8 mouse cellular contexts compared by ENCODE assay signal in the genomic region with DNA sequence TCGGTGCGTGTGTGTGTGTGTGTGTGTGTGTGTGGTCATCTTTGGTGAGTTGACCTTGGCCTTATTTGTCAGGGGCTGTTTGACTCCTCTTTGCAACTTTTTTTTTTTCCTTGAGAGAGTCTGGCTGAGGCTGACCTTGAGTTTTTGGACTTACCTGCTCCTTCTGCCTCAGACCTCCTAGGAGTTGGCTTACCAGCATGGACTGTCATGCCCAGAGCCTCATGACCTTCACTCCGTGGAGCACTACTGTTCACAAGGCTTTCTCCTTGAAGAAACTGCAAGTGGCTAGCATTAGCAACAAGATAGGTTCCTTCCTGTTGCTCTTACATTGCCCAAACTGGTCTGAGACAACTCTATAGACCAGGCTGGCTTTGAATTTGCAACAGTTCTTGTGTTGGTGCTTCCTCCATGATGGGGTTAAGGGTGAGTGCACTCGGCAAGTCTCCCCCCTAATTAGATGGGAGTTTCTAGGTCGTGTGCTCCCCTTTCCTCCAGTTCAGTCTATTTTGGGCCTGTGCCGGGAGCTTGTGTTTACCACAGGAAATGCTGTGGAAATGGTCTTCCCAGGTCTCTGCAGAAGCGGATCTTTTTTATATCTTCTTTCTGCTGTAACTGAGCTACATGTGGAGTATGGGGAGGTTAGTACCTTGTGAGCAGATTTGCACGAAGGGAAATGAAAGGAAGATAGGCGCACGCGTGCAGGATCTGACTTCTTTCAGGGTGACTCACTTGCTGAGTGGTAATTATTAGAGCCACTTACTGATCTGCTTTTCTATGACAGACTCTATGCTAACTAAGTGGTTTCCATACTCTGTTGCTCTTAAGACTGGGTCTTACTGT. TPM values are rescaled to one million over a fixed set of nuclear protein-coding genes. Genes with fewer than 3 reads are reported as not detected.
DNase-seq lines count a peak whose midpoint lies in the region; ATAC-seq lines count a peak whose summit lies in the region.

No protein-coding gene starts in this region.

- H3K27ac ChIP-seq in heart, embryonic 11.5 days (ENCODE audit: low read depth, low read length) = peak overlapping the region; percentile 47; the same call in 1 of the 2 replicates
- peak overlapping the region; percentile 70 for H3K27ac ChIP-seq in liver, embryonic 12.5 days
- H3K27ac ChIP-seq in forebrain, embryonic 12.5 days = no peak overlapping the region

- no peak overlapping the region for H3K9ac ChIP-seq in heart, embryonic 11.5 days (ENCODE audit: low read depth, low read length)
- no peak overlapping the region for H3K9ac ChIP-seq in liver, embryonic 12.5 days
- no peak overlapping the region for H3K9ac ChIP-seq in forebrain, embryonic 12.5 days

- H3K9me3 ChIP-seq in heart, embryonic 11.5 days (replicated peaks; ENCODE audit: control insufficient read depth, low read length) = no peaks in the 10 kb centered on the region
- H3K9me3 ChIP-seq in liver, embryonic 12.5 days (replicated peaks) = no peaks in the 10 kb centered on the region
- no peaks in the 10 kb centered on the region for H3K9me3 ChIP-seq in forebrain, embryonic 12.5 days

- H3K27me3 ChIP-seq in heart, embryonic 11.5 days (ENCODE audit: control insufficient read depth, insufficient read depth, low read length) = no peaks in the 10 kb centered on the region
- H3K27me3 ChIP-seq in liver, embryonic 12.5 days (replicated peaks) = no peaks in the 10 kb centered on the region
- H3K27me3 ChIP-seq in forebrain, embryonic 12.5 days = no peaks in the 10 kb centered on the region

- H3K36me3 ChIP-seq in heart, embryonic 11.5 days (ENCODE audit: control insufficient read depth, insufficient read depth, low read length) = peaks cover 8% of the 10 kb centered on the region
- H3K36me3 ChIP-seq in liver, embryonic 12.5 days = peaks cover 39% of the 10 kb centered on the region
- H3K36me3 ChIP-seq in forebrain, embryonic 12.5 days (replicated peaks) = peaks cover 55% of the 10 kb centered on the region

- no peak overlapping the region for H3K4me3 ChIP-seq in heart, embryonic 11.5 days (ENCODE audit: low read depth, low read length)
- no peak overlapping the region for H3K4me3 ChIP-seq in liver, embryonic 12.5 days
- H3K4me3 ChIP-seq in forebrain, embryonic 12.5 days (replicated peaks) = no peak overlapping the region

- no peak for ATAC-seq in heart, embryonic 11.5 days (replicated peaks; ENCODE audit: insufficient number of reproducible peaks, low FRiP score, low TSS enrichment)
- ATAC-seq in liver, embryonic 12.5 days = no peak
- ATAC-seq in forebrain, embryonic 12.5 days (ENCODE audit: low FRiP score) = no peak

- WGBS in heart, embryonic 11.5 days (ENCODE audit: insufficient replicate concordance) = 58% methylated on average over 11 of the region's 11 CpGs
- 51% methylated on average over 11 of the region's 11 CpGs for WGBS in liver, embryonic 12.5 days (ENCODE audit: insufficient replicate concordance)
- 86% methylated on average over 11 of the region's 11 CpGs for WGBS in forebrain, embryonic 12.5 days

- H3K4me1 ChIP-seq in heart, embryonic 11.5 days (ENCODE audit: control insufficient read depth, insufficient read depth, low read length) = peaks cover 9% of the 10 kb centered on the region; the same call in 1 of the 2 replicates
- H3K4me1 ChIP-seq in liver, embryonic 12.5 days = peaks cover 17% of the 10 kb centered on the region
- no peaks in the 10 kb centered on the region for H3K4me1 ChIP-seq in forebrain, embryonic 12.5 days

- DNase-seq in adrenal gland, adult (ENCODE audit: inconsistent age in 2 of 2, low spot score in 1 of 2) = peak; percentile 42 to 77
- DNase-seq in adrenal gland, postnatal 4 days (ENCODE audit: low spot score in 2 of 2) = no peak
- DNase-seq in CD4-positive helper T cell, adult 2 months (ENCODE audit: low read depth, low spot score) = peak; percentile 44
- no peak for DNase-seq in layer of hippocampus, adult 8-10 months (ENCODE audit: low spot score in 2 of 2)
- DNase-seq in ovary, postnatal 10 days (ENCODE audit: low spot score) = no peak

- H3K4me2 ChIP-seq in heart, embryonic 11.5 days = no peak overlapping the region
- H3K4me2 ChIP-seq in liver, embryonic 12.5 days = 0 out of 2 replicates have a peak overlapping the region, but pooled peaks have one; percentile 0
- H3K4me2 ChIP-seq in forebrain, embryonic 12.5 days = no peak overlapping the region

RNA-seq across cellular contexts. Expression of gene Cnbd2, which starts 54.0 kb away (rescaled TPM):
- 1 to 10 TPM; 1.6 to 2.4 TPM for total RNA-seq in adrenal gland, postnatal 4 days (2021)
- 2.2 and 2.3 TPM in 2 replicates for polyA plus RNA-seq in heart, embryonic 11.5 days (2014; fragmentation: Nextera tagmentation; extraction: Ambion mirVana)
- 2.0 TPM in 2 replicates for polyA plus RNA-seq in liver, embryonic 12.5 days (2016; fragmentation: Nextera tagmentation; extraction: Ambion mirVana)
- polyA plus RNA-seq in forebrain, embryonic 12.5 days (2016; fragmentation: Nextera tagmentation; extraction: Ambion mirVana) = 5.0 and 5.2 TPM in 2 replicates
- total RNA-seq in layer of hippocampus, adult 8-10 months (2022) = 1 to 10 TPM; 4.8 to 7.1 (median 6.8) TPM

RNA-seq across cellular contexts. Expression of gene Scand1, which starts 54.4 kb away (rescaled TPM):
- 100 to 1,000 TPM; 107 to 119 TPM for total RNA-seq in adrenal gland, postnatal 4 days (2021)
- 50.6 and 59.0 TPM in 2 replicates for polyA plus RNA-seq in heart, embryonic 11.5 days (2014; fragmentation: Nextera tagmentation; extraction: Ambion mirVana)
- 57.4 and 65.1 TPM in 2 replicates for polyA plus RNA-seq in liver, embryonic 12.5 days (2016; fragmentation: Nextera tagmentation; extraction: Ambion mirVana)
- polyA plus RNA-seq in forebrain, embryonic 12.5 days (2016; fragmentation: Nextera tagmentation; extraction: Ambion mirVana) = 101 and 104 TPM in 2 replicates
- total RNA-seq in layer of hippocampus, adult 8-10 months (2022) = 10 to 100 TPM; 59.9 to 80.3 (median 72.3) TPM

Comparison
In these comparisons a context has a peak if more than half of its experiments do, and no peak if none do; other contexts are left out.
1. DNase-seq: peak in adrenal gland, adult (2 of 2) and CD4-positive helper T cell, adult 2 months (single experiment); none in adrenal gland, postnatal 4 days (0 of 2), layer of hippocampus, adult 8-10 months (0 of 2) and ovary, postnatal 10 days (single experiment).